Mouse (Mus musculus): Measurements from ENCODE around the gene Pnpla7. TPM values are rescaled to one million over a fixed set of nuclear protein-coding genes. Genes with fewer than 3 reads are reported as not detected.
"Not testable (repeated sequence)": the region's sequence is repeated elsewhere in the genome, so short reads cannot be mapped to it uniquely, and the experiment has no call there.

The Pnpla7 gene
- polyA plus RNA-seq, 1 experiment from 2014 or later, result 5.3 TPM

- H3K4me3 ChIP-seq, result peak overlapping the region; percentile 98
- H3K4me1 ChIP-seq, result peaks cover 24% of the 10 kb centered on the region
- peaks cover 41% of the 10 kb centered on the region for H3K36me3 ChIP-seq
- H3K27ac ChIP-seq (replicated peaks), result peak overlapping the region; percentile 95
- no peaks in the 10 kb centered on the region for H3K9me3 ChIP-seq (replicated peaks)
- 0% methylated on average over 31 of the region's 31 CpGs for WGBS
- DNase-seq (ENCODE audit: low spot score), result peak; percentile 42
- peaks cover 13% of the 10 kb centered on the region for H3K27me3 ChIP-seq (ENCODE audit: low read depth, poor library complexity, severe bottlenecking)
Observed at GRCm38 (mm10) chr2:24950189-24950535, 25.7 kb upstream of the Pnpla7 start.

- peaks cover 13% of the 10 kb centered on the region for H3K27me3 ChIP-seq (ENCODE audit: low read depth, poor library complexity, severe bottlenecking)
- peaks cover 65% of the 10 kb centered on the region for H3K36me3 ChIP-seq
- H3K9me3 ChIP-seq (replicated peaks), result no peaks in the 10 kb centered on the region
- DNase-seq (ENCODE audit: low spot score), result no peak
- no peak overlapping the region for H3K27ac ChIP-seq (replicated peaks)
- no peak overlapping the region for H3K4me3 ChIP-seq
- peaks cover 24% of the 10 kb centered on the region for H3K4me1 ChIP-seq
- 88% methylated on average over 4 of the region's 4 CpGs for WGBS
Observed at GRCm38 (mm10) chr2:24952537-24953055, 23.2 kb upstream of the Pnpla7 start.

- WGBS, result 44% methylated on average over 3 of the region's 3 CpGs
- Histone ChIP-seq H3K4me3 (no peak overlapping the region), H3K27ac (replicated peaks) (no peak overlapping the region), H3K36me3 (peaks cover 82% of the 10 kb centered on the region), H3K27me3 (ENCODE audit: low read depth, poor library complexity, severe bottlenecking) (no peaks in the 10 kb centered on the region), H3K4me1 (peaks cover 12% of the 10 kb centered on the region), H3K9me3 (replicated peaks) (no peaks in the 10 kb centered on the region)
- DNase-seq (ENCODE audit: low spot score), result peak; percentile 41
Observed at GRCm38 (mm10) chr2:24960910-24961309, 14.9 kb upstream of the Pnpla7 start.

DNA sequence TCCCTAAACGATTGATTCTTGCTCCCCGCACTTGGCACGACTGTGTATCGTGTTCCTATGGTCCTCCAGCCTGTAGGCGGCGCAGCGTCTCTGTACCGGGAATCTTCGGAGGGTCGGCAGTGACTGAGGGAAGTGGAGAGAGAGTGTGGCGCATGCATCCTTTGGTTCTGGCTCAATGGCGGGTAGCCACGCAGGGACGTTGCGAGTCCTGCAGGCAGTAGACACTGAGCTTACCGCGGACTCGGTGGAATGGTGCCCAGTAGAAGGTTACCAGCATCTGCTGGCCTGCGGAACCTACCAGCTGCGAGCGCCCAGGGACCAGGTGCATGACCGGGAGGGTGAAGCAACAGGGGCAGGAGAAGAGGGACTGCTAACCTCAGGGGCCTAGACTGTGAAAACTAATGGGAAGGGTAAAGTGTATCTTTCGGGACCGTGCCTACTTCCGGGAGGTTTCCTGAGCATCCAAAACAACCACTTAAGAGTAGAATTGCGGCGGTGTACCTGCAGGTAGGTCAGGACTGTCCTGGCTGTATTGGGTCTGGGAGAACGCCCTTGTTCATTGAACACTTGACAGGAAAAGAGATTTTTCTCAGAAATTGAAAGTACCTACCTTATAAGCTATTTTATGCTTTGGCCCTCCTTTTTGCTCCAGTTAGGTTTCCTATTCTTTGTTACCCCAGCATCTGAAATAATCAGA lies 13.4 kb upstream of the Pnpla7 start, which contains the start of gene Dph7:
Dph7 (plus strand) TSS at position 97 of the 697 bp plus-strand sequence.
- WGBS, result 2% methylated on average over 28 of the region's 28 CpGs
- Histone ChIP-seq H3K9me3 (replicated peaks) (no peaks in the 10 kb centered on the region), H3K27me3 (ENCODE audit: low read depth, poor library complexity, severe bottlenecking) (no peaks in the 10 kb centered on the region), H3K4me3 (peak within 1 kb of the TSS; percentile 92), H3K4me1 (peaks cover 12% of the 10 kb centered on the region), H3K27ac (replicated peaks) (peak within 1 kb of the TSS; percentile 92), H3K36me3 (peaks cover 82% of the 10 kb centered on the region)
- peak; percentile 88 for DNase-seq (ENCODE audit: low spot score)

- H3K27me3 ChIP-seq (ENCODE audit: low read depth, poor library complexity, severe bottlenecking), result no peaks in the 10 kb centered on the region
- H3K4me3 ChIP-seq, result no peak overlapping the region
- H3K36me3 ChIP-seq, result peaks cover 83% of the 10 kb centered on the region
- no peak for DNase-seq (ENCODE audit: low spot score)
- 83% methylated on average over 4 of the region's 4 CpGs for WGBS
- H3K4me1 ChIP-seq, result peaks cover 22% of the 10 kb centered on the region
- H3K27ac ChIP-seq (replicated peaks), result no peak overlapping the region
- no peaks in the 10 kb centered on the region for H3K9me3 ChIP-seq (replicated peaks)
Observed at GRCm38 (mm10) chr2:24970386-24970785, 5.4 kb upstream of the Pnpla7 start.

- Histone ChIP-seq H3K27ac (replicated peaks) (peak overlapping the region; percentile 90), H3K4me1 (peaks cover 32% of the 10 kb centered on the region), H3K4me3 (peak overlapping the region; percentile 85), H3K36me3 (peaks cover 44% of the 10 kb centered on the region)
- H3K9me3 ChIP-seq (replicated peaks); H3K27me3 ChIP-seq (ENCODE audit: low read depth, poor library complexity, severe bottlenecking); DNase-seq (ENCODE audit: low spot score): not testable (repeated sequence)
- under 1% methylated on average over 17 of the region's 17 CpGs for WGBS
Observed at GRCm38 (mm10) chr2:24974452-24974851, 1.4 kb upstream of the Pnpla7 start.

- Histone ChIP-seq H3K27ac (replicated peaks) (peak within 1 kb of the TSS; percentile 90), H3K27me3 (ENCODE audit: low read depth, poor library complexity, severe bottlenecking) (no peaks in the 10 kb centered on the region), H3K36me3 (peaks cover 37% of the 10 kb centered on the region), H3K9me3 (replicated peaks) (no peaks in the 10 kb centered on the region), H3K4me1 (peaks cover 32% of the 10 kb centered on the region), H3K4me3 (peak within 1 kb of the TSS; percentile 85)
- under 1% methylated on average over 64 of the region's 64 CpGs for WGBS
- peak; percentile 99 for DNase-seq (ENCODE audit: low spot score)
Observed at GRCm38 (mm10) chr2:24974906-24975703, 728 bp upstream of the Pnpla7 start, which contains the start of gene Mrpl41. TSS of gene Mrpl41 (minus strand) at chr2:24975098.

GRCm38 (mm10) chr2:24976960-24977359 lies 1.1 kb downstream of the Pnpla7 start:
- Histone ChIP-seq H3K4me3 (0 out of 2 replicates have a peak overlapping the region, but pooled peaks have one; percentile 85), H3K36me3 (peaks cover 19% of the 10 kb centered on the region)
- DNase-seq (ENCODE audit: low spot score), result no peak

DNA sequence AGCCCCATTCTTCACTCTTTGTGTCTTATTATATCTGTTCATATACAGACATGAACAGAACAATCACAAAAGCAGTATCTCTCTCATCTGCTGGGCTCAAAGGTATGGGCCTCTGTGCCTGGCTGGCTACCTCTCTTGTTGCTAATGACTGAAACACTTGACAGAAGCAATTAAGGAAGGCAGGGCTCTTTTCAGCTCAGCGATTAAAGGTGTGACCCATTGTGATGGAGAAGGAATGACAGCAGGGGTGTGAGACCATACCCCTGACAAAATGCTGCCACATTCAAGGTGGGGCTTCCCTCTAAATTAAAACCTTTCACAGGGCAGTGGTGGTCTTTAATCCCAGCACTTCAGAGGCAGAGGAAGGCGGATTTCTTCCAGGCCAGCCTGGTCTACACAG lies 11.9 kb downstream of the Pnpla7 start:
- DNase-seq (ENCODE audit: low spot score), result no peak
- WGBS, result 64% methylated on average over 2 of the region's 2 CpGs
- Histone ChIP-seq H3K4me1 (no peaks in the 10 kb centered on the region), H3K36me3 (0 out of 2 replicates have a peak, but pooled peaks cover 5% of the 10 kb centered on the region), H3K27ac (replicated peaks) (no peak overlapping the region), H3K27me3 (ENCODE audit: low read depth, poor library complexity, severe bottlenecking) (no peaks in the 10 kb centered on the region), H3K9me3 (replicated peaks) (no peaks in the 10 kb centered on the region), H3K4me3 (no peak overlapping the region)

More at GRCm38 (mm10) chr2:24976960-24977359, 1.1 kb downstream of the Pnpla7 start:
- H3K9me3 ChIP-seq (replicated peaks), result no peaks in the 10 kb centered on the region
- no peaks in the 10 kb centered on the region for H3K27me3 ChIP-seq (ENCODE audit: low read depth, poor library complexity, severe bottlenecking)
- H3K4me1 ChIP-seq, result peaks cover 32% of the 10 kb centered on the region
- WGBS, result 89% methylated on average over 5 of the region's 5 CpGs
- no peak overlapping the region for H3K27ac ChIP-seq (replicated peaks)

GRCm38 (mm10) chr2:24995332-24995731 lies 19.5 kb downstream of the Pnpla7 start:
- Histone ChIP-seq H3K36me3 (no peaks in the 10 kb centered on the region), H3K4me3 (no peak overlapping the region), H3K9me3 (replicated peaks) (no peaks in the 10 kb centered on the region), H3K27ac (replicated peaks) (no peak overlapping the region), H3K27me3 (ENCODE audit: low read depth, poor library complexity, severe bottlenecking) (no peaks in the 10 kb centered on the region), H3K4me1 (peaks cover 2% of the 10 kb centered on the region; the same call in 1 of the 2 replicates)
- no peak for DNase-seq (ENCODE audit: low spot score)
- 91% methylated on average over 6 of the region's 6 CpGs for WGBS

DNA sequence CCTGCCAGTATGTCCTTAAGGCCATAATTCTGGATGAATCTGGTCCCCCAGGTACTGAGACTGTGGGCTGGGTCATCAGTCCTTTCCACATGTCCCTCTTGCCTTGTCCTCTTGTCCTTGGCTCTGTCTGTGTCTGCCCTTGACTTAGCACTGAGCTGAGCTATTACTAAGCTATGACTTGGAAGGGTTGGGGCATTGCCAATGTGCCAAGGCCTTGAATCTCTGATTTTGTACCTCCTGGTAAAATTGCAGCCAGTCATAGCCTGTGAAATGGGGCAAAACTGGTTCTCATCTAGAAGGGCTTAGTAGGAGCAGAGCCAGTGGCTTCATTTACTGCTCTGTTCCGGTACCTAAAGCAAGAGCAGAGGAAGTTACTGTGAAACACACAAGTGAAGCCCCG lies 20.6 kb downstream of the Pnpla7 start:
- Histone ChIP-seq H3K4me3 (no peak overlapping the region), H3K9me3 (replicated peaks) (no peaks in the 10 kb centered on the region), H3K36me3 (no peaks in the 10 kb centered on the region), H3K4me1 (peaks cover 5% of the 10 kb centered on the region; the same call in 1 of the 2 replicates), H3K27me3 (ENCODE audit: low read depth, poor library complexity, severe bottlenecking) (no peaks in the 10 kb centered on the region), H3K27ac (replicated peaks) (no peak overlapping the region)
- DNase-seq (ENCODE audit: low spot score), result no peak
- WGBS, result 85% methylated on average over 2 of the region's 2 CpGs

GRCm38 (mm10) chr2:25000544-25001235 lies 24.9 kb downstream of the Pnpla7 start:
- Histone ChIP-seq H3K9me3 (replicated peaks) (no peaks in the 10 kb centered on the region), H3K27me3 (ENCODE audit: low read depth, poor library complexity, severe bottlenecking) (no peaks in the 10 kb centered on the region), H3K4me1 (peaks cover 11% of the 10 kb centered on the region; the same call in 1 of the 2 replicates), H3K4me3 (no peak overlapping the region), H3K36me3 (no peaks in the 10 kb centered on the region), H3K27ac (replicated peaks) (no peak overlapping the region)
- WGBS, result 84% methylated on average over 3 of the region's 3 CpGs
- DNase-seq (ENCODE audit: low spot score), result peak; percentile 19

Data from midbrain, embryonic 10.5 days (tissue).